Mouse (Mus musculus) liver, postnatal 0 days (tissue): Measurements from ENCODE around the gene Nsmce1. TPM values are rescaled to one million over a fixed set of nuclear protein-coding genes. Genes with fewer than 3 reads are reported as not detected.

Experiments
- ATAC-seq: fragments of 200-750 bp; cut with Nextera tagmentation; 2 replicates; pipeline ENCODE4 v1.8.0; 2017; ENCODE audit warnings: mild to moderate bottlenecking, moderate library complexity
- DNase-seq: peaks from one replicate; pipeline ENCODE4 v3.0.0-alpha.2; 2016
- H3K27ac ChIP-seq: fragments of 300-500 bp; sonication (generic); 2 replicates; pipeline ENCODE4 v1.5.1; 2014; ENCODE audit warnings: antibody characterized with exemption, moderate library complexity, mild to moderate bottlenecking, low read depth
- H3K27me3 ChIP-seq: fragments of 300-500 bp; sonication (generic); 2 replicates; pipeline ENCODE4 v1.6.1; 2014; ENCODE audit warnings: low read length, control low read depth, mixed read lengths; ENCODE audit not compliant: insufficient read depth
- H3K36me3 ChIP-seq: fragments of 300-500 bp; sonication (generic); replicated peaks from 2 replicates; pipeline ENCODE4 v1.6.1; 2014; ENCODE audit warnings: mild to moderate bottlenecking, control low read depth, low read length, moderate library complexity, mixed read lengths; ENCODE audit not compliant: insufficient read depth
- H3K4me1 ChIP-seq: fragments of 300-500 bp; sonication (generic); 2 replicates; pipeline ENCODE4 v1.6.1; 2014; ENCODE audit warnings: antibody characterized with exemption, mild to moderate bottlenecking, control low read depth; ENCODE audit not compliant: insufficient read depth
- H3K4me2 ChIP-seq: fragments of 300-500 bp; sonication (generic); 2 replicates; pipeline ENCODE4 v1.6.1; 2014; ENCODE audit warnings: low read depth, mild to moderate bottlenecking, low read length, moderate library complexity, mixed read lengths
- H3K4me3 ChIP-seq: fragments of 300-500 bp; sonication (generic); 2 replicates; pipeline ENCODE4 v1.5.1; 2014; ENCODE audit warnings: low read depth, low read length
- H3K9ac ChIP-seq: fragments of 300-500 bp; sonication (generic); replicated peaks from 2 replicates; pipeline ENCODE4 v1.6.1; 2014; ENCODE audit warnings: mild to moderate bottlenecking, moderate library complexity
- H3K9me3 ChIP-seq: fragments of 300-500 bp; sonication (generic); 2 replicates; pipeline ENCODE4 v1.6.1; 2016; ENCODE audit warnings: mild to moderate bottlenecking, control low read depth, low read length, mixed read lengths
- CTCF ChIP-seq: sonication (generic); IDR thresholded peaks from 2 replicates; pipeline ENCODE4 v1.5.1; 2016; ENCODE audit warnings: antibody characterized with exemption, low read depth
- EP300 ChIP-seq: IDR thresholded peaks from 2 replicates; pipeline ENCODE4 v1.6.1; 2016; ENCODE audit warnings: antibody characterized with exemption, low read depth, mild to moderate bottlenecking
- WGBS: fragments of 180-500 bp; shearing (Covaris S2); extraction: QIAGEN DNeasy Blood & Tissue Kit; methylation state at CpG from one replicate; pipeline ENCODE4 v1.1.7; 2014; ENCODE audit not compliant: insufficient replicate concordance; 5-methylcytosine and 5-hydroxymethylcytosine counted together
- polyA plus RNA-seq: library from polyadenylated mRNA; unstranded; fragments of >200 nt; fragmentation: Nextera tagmentation; extraction: Ambion mirVana; gene quantifications from 2 replicates; pipeline ENCODE4 v1.2.1, GENCODE M21; 2015

The Nsmce1 gene
- polyA plus RNA-seq, 1 experiment from 2014 or later, result 49.2 TPM

- H3K4me1 ChIP-seq, result peaks cover 45% of the 10 kb centered on the region
- WGBS, result 74% methylated on average over 11 of the region's 11 CpGs
- no peak overlapping the region for H3K4me3 ChIP-seq
- no peak for TF ChIP-seq CTCF
- no peak for TF ChIP-seq EP300
- H3K9me3 ChIP-seq, result no peaks in the 10 kb centered on the region
- H3K36me3 ChIP-seq, result peaks cover 9% of the 10 kb centered on the region; the same call in 1 of the 2 replicates
- peak overlapping the region; percentile 35; the same call in 1 of the 2 replicates for H3K27ac ChIP-seq
- H3K9ac ChIP-seq, result no peak overlapping the region
- no peak overlapping the region for H3K4me2 ChIP-seq
- DNase-seq, result no peak
- no peak for ATAC-seq
- no peaks in the 10 kb centered on the region for H3K27me3 ChIP-seq
Observed at GRCm38 (mm10) chr7:125475601-125476251, 15.7 kb downstream of the Nsmce1 start.

- H3K4me2 ChIP-seq, result no peak overlapping the region
- H3K27ac ChIP-seq, result no peak overlapping the region
- no peak for ATAC-seq
- no peaks in the 10 kb centered on the region for H3K27me3 ChIP-seq
- TF ChIP-seq EP300 (no peak), CTCF (no peak)
- DNase-seq, result no peak
- H3K4me3 ChIP-seq, result no peak overlapping the region
- H3K9ac ChIP-seq, result no peak overlapping the region
- H3K4me1 ChIP-seq, result peaks cover 45% of the 10 kb centered on the region
- no peaks in the 10 kb centered on the region for H3K9me3 ChIP-seq
- WGBS, result 78% methylated on average over 4 of the region's 4 CpGs
- H3K36me3 ChIP-seq, result peaks cover 12% of the 10 kb centered on the region
Observed at GRCm38 (mm10) chr7:125474535-125474934, 16.9 kb downstream of the Nsmce1 start.

DNA sequence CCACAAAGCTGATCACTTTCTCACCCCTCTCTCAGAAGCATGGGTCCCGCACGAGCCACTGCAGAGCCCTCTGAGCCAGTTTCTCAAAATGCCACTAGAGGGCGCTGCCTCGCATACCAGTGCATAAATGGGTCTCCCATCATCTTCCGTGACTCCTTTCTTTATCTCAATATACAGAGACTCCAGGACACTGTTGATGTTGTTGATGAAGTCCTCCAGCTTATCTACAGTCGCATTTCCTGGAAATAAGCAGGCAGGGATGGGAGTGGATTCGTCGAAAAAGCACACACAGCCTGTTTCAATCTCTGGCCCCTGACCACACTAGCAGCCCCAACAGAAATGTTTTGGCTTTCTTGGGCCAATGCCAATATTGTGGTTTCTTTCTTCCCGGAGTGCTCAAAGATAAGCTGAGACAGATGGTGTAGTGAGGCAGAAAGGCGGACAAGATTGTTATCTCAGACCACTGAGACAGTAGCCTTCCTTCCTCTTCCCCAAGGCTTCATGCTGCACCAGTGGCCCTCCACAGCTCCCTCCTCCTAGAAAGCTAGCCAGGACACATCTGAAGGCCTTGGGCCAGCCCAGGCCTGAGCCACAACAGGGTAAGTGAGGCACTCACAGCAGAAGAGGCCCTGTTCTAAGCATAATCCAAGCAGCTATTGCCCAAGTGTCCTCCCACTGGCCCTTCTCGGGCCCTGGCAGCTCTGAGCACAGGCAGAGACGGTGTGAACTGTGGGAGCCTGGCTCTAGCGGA, 19.2 kb downstream of the Nsmce1 start:
- WGBS, result 9% methylated on average over 13 of the region's 13 CpGs
- H3K4me1 ChIP-seq, result peaks cover 30% of the 10 kb centered on the region

DNA sequence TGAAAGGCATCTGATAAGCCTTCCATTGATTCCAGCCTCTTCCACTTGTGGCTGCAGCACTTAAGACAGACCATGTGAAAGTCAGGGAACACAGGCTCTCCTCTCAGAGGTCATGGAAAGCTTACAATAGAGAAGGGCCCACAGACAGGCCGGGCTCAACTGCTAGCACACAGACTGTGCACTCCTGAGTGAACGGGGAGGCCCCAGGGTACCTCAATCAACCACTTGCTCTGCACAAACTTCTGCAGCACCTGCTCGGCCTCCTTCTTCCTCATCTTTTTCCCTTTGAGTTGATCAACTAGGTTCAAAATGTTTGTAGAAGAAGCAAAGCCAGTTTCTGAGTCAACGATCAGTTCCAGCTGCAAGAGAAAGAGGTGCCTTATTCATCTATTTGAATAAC, 20.5 kb downstream of the Nsmce1 start:
- H3K4me3 ChIP-seq, result no peak overlapping the region
- H3K27ac ChIP-seq, result no peak overlapping the region
- ATAC-seq (no peak), DNase-seq (no peak)
- no peaks in the 10 kb centered on the region for H3K9me3 ChIP-seq
- TF ChIP-seq CTCF, result no peak
- no peak for TF ChIP-seq EP300
- H3K27me3 ChIP-seq, result no peaks in the 10 kb centered on the region
- WGBS, result 85% methylated on average over 4 of the region's 4 CpGs
- H3K9ac ChIP-seq, result no peak overlapping the region
- peaks cover 24% of the 10 kb centered on the region for H3K4me1 ChIP-seq
- H3K4me2 ChIP-seq, result no peak overlapping the region
- H3K36me3 ChIP-seq, result peaks cover 46% of the 10 kb centered on the region

More for the DNA sequence above, 19.2 kb downstream of the Nsmce1 start:
- Histone ChIP-seq H3K9ac (peak overlapping the region; percentile 46), H3K4me2 (peak overlapping the region; percentile 44), H3K36me3 (peaks cover 35% of the 10 kb centered on the region), H3K27me3 (no peaks in the 10 kb centered on the region), H3K9me3 (no peaks in the 10 kb centered on the region), H3K4me3 (no peak overlapping the region), H3K27ac (peak overlapping the region; percentile 86)
- TF ChIP-seq EP300 (peak; percentile 98), CTCF (peak; percentile 98)
- ATAC-seq (peak; percentile 94), DNase-seq (peak; percentile 87)

DNA sequence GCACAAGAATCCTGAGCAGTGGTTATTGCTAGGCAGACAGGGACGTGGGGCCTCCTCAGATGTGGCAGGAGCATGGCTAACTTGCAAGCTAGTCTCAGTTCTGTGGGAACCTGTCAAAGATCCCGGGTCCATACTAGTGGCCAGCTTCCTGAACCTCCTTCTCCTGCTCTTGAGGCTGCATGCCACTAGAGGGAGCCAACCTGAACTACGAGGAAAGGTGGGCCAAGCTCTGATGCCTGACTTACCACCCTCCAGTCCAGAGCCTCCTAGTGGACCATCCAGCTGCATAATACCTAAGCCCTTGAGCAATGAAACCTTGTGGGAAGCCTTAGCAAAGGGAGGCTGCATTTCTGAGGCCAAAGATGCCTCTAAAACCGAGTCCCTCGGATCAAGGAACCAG, 21.5 kb downstream of the Nsmce1 start:
- no peaks in the 10 kb centered on the region for H3K9me3 ChIP-seq
- no peaks in the 10 kb centered on the region for H3K27me3 ChIP-seq
- ATAC-seq (no peak), DNase-seq (peak; percentile 81)
- no peak overlapping the region for H3K27ac ChIP-seq
- WGBS, result 32% methylated on average over 5 of the region's 5 CpGs
- H3K36me3 ChIP-seq, result peaks cover 46% of the 10 kb centered on the region
- no peak overlapping the region for H3K9ac ChIP-seq
- peak; percentile 96 for TF ChIP-seq CTCF
- no peak for TF ChIP-seq EP300
- no peak overlapping the region for H3K4me3 ChIP-seq
- no peak overlapping the region for H3K4me2 ChIP-seq
- H3K4me1 ChIP-seq, result peaks cover 23% of the 10 kb centered on the region

GRCm38 (mm10) chr7:125462200-125462599, 29.2 kb downstream of the Nsmce1 start:
- no peak for DNase-seq
- H3K27me3 ChIP-seq, result no peaks in the 10 kb centered on the region
- H3K27ac ChIP-seq, result no peak overlapping the region
- H3K4me2 ChIP-seq, result no peak overlapping the region
- H3K9me3 ChIP-seq, result no peaks in the 10 kb centered on the region
- no peak overlapping the region for H3K4me3 ChIP-seq
- ATAC-seq, result no peak
- no peak overlapping the region for H3K9ac ChIP-seq
- peaks cover 14% of the 10 kb centered on the region for H3K36me3 ChIP-seq
- TF ChIP-seq EP300 (no peak), CTCF (no peak)
- no peaks in the 10 kb centered on the region for H3K4me1 ChIP-seq
- WGBS, result 79% methylated on average over 2 of the region's 2 CpGs
